In the genomic region with DNA sequence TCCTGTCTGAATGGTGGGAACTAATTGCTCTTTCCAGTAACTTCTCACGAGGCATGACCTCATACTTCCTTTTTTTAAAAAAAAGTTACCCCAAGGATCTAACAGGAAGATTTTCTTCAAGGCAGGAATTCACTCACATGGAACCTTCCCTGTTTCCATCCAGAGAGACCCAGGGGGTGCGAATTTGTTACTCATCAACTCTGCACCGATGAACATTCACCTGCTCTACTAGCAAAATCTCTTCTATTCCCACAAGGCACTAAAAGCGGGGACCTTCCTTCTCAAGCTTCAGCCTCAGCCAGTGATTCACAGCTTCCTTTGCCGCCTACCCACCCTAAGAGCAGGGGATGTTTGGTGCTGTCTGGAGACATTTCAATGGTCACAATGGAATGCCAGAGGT, we compare ENCODE assay signal across 34 mouse cellular contexts. TPM values are rescaled to one million over a fixed set of nuclear protein-coding genes. Genes with fewer than 3 reads are reported as not detected.
DNase-seq lines count a peak whose midpoint lies in the region; ATAC-seq and TF ChIP-seq lines count a peak whose summit lies in the region.
"Had no signal": no experiment of that assay in that cellular context is flagged by ENCODE, and none has a peak within 500 bp of the region (broad histone marks: within the 10 kb centered on the region; RNA-seq: fewer than 3 reads in every experiment).

No protein-coding gene starts in this region.

- no peak overlapping the region for H3K4me3 ChIP-seq in midbrain, embryonic 11.5 days (ENCODE audit: low read depth, low read length)
- H3K4me3 ChIP-seq in midbrain, embryonic 10.5 days: no peak overlapping the region
- no peak overlapping the region for H3K4me3 ChIP-seq in myocyte
- no peak overlapping the region for H3K4me3 ChIP-seq in forebrain, embryonic 11.5 days (ENCODE audit: low read depth, low read length)
- H3K4me3 ChIP-seq: embryonic facial prominence, embryonic 13.5 days; forebrain, embryonic 12.5 days; hindbrain, embryonic 13.5 days; layer of hippocampus, adult 2 months; limb, embryonic 13.5 days; liver, embryonic 13.5 days; neural tube, embryonic 12.5 days had no signal

- WGBS in midbrain, embryonic 11.5 days: 89% methylated on average over 5 of the region's 5 CpGs
- WGBS in midbrain, embryonic 10.5 days: 86% methylated on average over 5 of the region's 5 CpGs
- 82% methylated on average over 5 of the region's 5 CpGs for WGBS in forebrain, embryonic 11.5 days

- peaks cover 13% of the 10 kb centered on the region for H3K27me3 ChIP-seq in midbrain, embryonic 11.5 days (ENCODE audit: control insufficient read depth, insufficient read depth, low read length)
- peaks cover 56% of the 10 kb centered on the region for H3K27me3 ChIP-seq in midbrain, embryonic 10.5 days (ENCODE audit: low read depth, poor library complexity, severe bottlenecking)
- no peaks in the 10 kb centered on the region for H3K27me3 ChIP-seq in myocyte (ENCODE audit: control insufficient read depth, insufficient read depth, insufficient read length)
- peaks cover 5% of the 10 kb centered on the region; the same call in 1 of the 2 replicates for H3K27me3 ChIP-seq in forebrain, embryonic 11.5 days (ENCODE audit: control insufficient read depth, insufficient read depth, low read length)
- H3K27me3 ChIP-seq: neural tube, embryonic 12.5 days had no signal

- no peaks in the 10 kb centered on the region for H3K79me2 ChIP-seq in myocyte (ENCODE audit: control insufficient read depth, insufficient read depth)

- no peak overlapping the region for H3K4me2 ChIP-seq in midbrain, embryonic 11.5 days
- H3K4me2 ChIP-seq in myocyte (ENCODE audit: low read depth): peak overlapping the region; percentile 12
- H3K4me2 ChIP-seq in forebrain, embryonic 11.5 days (ENCODE audit: low read depth, low read length, severe bottlenecking): no peak overlapping the region
- H3K4me2 ChIP-seq: embryonic facial prominence, embryonic 13.5 days; forebrain, embryonic 12.5 days; hindbrain, embryonic 13.5 days; limb, embryonic 13.5 days; liver, embryonic 13.5 days; neural tube, embryonic 12.5 days had no signal

- H3K9me3 ChIP-seq in midbrain, embryonic 11.5 days (ENCODE audit: control insufficient read depth, low read length): no peaks in the 10 kb centered on the region
- H3K9me3 ChIP-seq in midbrain, embryonic 10.5 days (replicated peaks): no peaks in the 10 kb centered on the region
- no peaks in the 10 kb centered on the region for H3K9me3 ChIP-seq in forebrain, embryonic 11.5 days (ENCODE audit: control insufficient read depth, low read length)
- H3K9me3 ChIP-seq: hindbrain, embryonic 13.5 days; liver, embryonic 13.5 days had no signal

- peak; percentile 26 for DNase-seq in midbrain, embryonic 11.5 days (ENCODE audit: low spot score, missing footprints)
- no peak for DNase-seq in midbrain, embryonic 10.5 days (ENCODE audit: low spot score)
- peak; percentile 93 for DNase-seq in kidney, adult 9 months
- DNase-seq in kidney, postnatal 10 days: peak; percentile 62
- DNase-seq in urinary bladder, postnatal 14 days (ENCODE audit: low spot score): no peak
- no peak for DNase-seq in adrenal gland, adult 18-20 months (ENCODE audit: low spot score in 2 of 2)
- no peak for DNase-seq in forebrain, embryonic 11.5 days (ENCODE audit: low spot score)
- DNase-seq: adrenal gland, adult 8-10 months; cerebellum, adult 8-10 months; cerebellum, postnatal 25 days; embryo, embryonic 11 days; forebrain, postnatal 0 days; gastrocnemius, postnatal 10 days; heart, postnatal 36 days; liver, embryonic 13.5 days; lung, postnatal 14 days; right cerebral cortex, adult 18-20 months; spleen, adult 18-20 months; thymus, postnatal 14 days had no signal

- H3K9ac ChIP-seq in midbrain, embryonic 11.5 days (ENCODE audit: low read length): no peak overlapping the region
- no peak overlapping the region for H3K9ac ChIP-seq in forebrain, embryonic 11.5 days (ENCODE audit: low read length)
- H3K9ac ChIP-seq: embryonic facial prominence, embryonic 13.5 days; forebrain, embryonic 12.5 days; forebrain, postnatal 0 days; hindbrain, embryonic 13.5 days; limb, embryonic 13.5 days; liver, embryonic 13.5 days; neural tube, embryonic 12.5 days had no signal

- H3K27ac ChIP-seq in midbrain, embryonic 11.5 days (ENCODE audit: low read depth, low read length): no peak overlapping the region
- no peak overlapping the region for H3K27ac ChIP-seq in midbrain, embryonic 10.5 days (replicated peaks)
- no peak overlapping the region for H3K27ac ChIP-seq in forebrain, embryonic 11.5 days (ENCODE audit: low read depth, low read length)
- H3K27ac ChIP-seq: embryonic facial prominence, embryonic 13.5 days; forebrain, embryonic 12.5 days; hindbrain, embryonic 13.5 days; layer of hippocampus, adult 2 months; limb, embryonic 13.5 days; liver, embryonic 13.5 days; neural tube, embryonic 12.5 days had no signal

- H3K36me3 ChIP-seq in midbrain, embryonic 11.5 days (ENCODE audit: control insufficient read depth, insufficient read depth, low read length): no peaks in the 10 kb centered on the region
- H3K36me3 ChIP-seq in midbrain, embryonic 10.5 days: no peaks in the 10 kb centered on the region
- H3K36me3 ChIP-seq in myocyte (ENCODE audit: control insufficient read depth, insufficient read depth): no peaks in the 10 kb centered on the region
- H3K36me3 ChIP-seq in forebrain, embryonic 11.5 days (ENCODE audit: control insufficient read depth, insufficient read depth, low read length): no peaks in the 10 kb centered on the region
- H3K36me3 ChIP-seq: embryonic facial prominence, embryonic 13.5 days; forebrain, embryonic 12.5 days; hindbrain, embryonic 13.5 days; limb, embryonic 13.5 days; liver, embryonic 13.5 days; neural tube, embryonic 12.5 days had no signal

- ATAC-seq in midbrain, embryonic 11.5 days (ENCODE audit: low FRiP score): no peak
- no peak for ATAC-seq in forebrain, embryonic 11.5 days (replicated peaks; ENCODE audit: low FRiP score)
- ATAC-seq: activated CD4-positive, CD25-positive, alpha-beta regulatory T cell, adult 4 months; forebrain, postnatal 0 days; intestine, embryonic 16.5 days; midbrain, embryonic 16.5 days had no signal

- TF ChIP-seq POLR2A in myocyte (IDR thresholded peaks at IDR 0.05; ENCODE audit: insufficient read length, low read depth): no peak

- no peak overlapping the region for H3ac ChIP-seq in myocyte (ENCODE audit: control insufficient read depth, insufficient read length)

- peaks cover 3% of the 10 kb centered on the region; the same call in 1 of the 2 replicates for H3K4me1 ChIP-seq in midbrain, embryonic 11.5 days (ENCODE audit: control insufficient read depth, insufficient read depth, low read length)
- H3K4me1 ChIP-seq in midbrain, embryonic 10.5 days: peaks cover 12% of the 10 kb centered on the region
- H3K4me1 ChIP-seq in forebrain, embryonic 11.5 days (replicated peaks; ENCODE audit: control insufficient read depth, insufficient read depth, low read length): no peaks in the 10 kb centered on the region

TF ChIP-seq in myocyte, 11 proteins besides CTCF, POLR2A, EP300 and RAD21:
- TF ChIP-seq MYOD1 (IDR thresholded peaks at IDR 0.05; ENCODE audit: control insufficient read depth in 1 of 3, insufficient read length in 2 of 3, low read depth in 2 of 3): no peak
- TF ChIP-seq TCF3 (IDR thresholded peaks at IDR 0.05; ENCODE audit: insufficient read length, low read depth): no peak
- TF ChIP-seq CEBPB (IDR thresholded peaks at IDR 0.05; ENCODE audit: insufficient read depth, poor library complexity, severe bottlenecking): no peak
- TF ChIP-seq USF1 (IDR thresholded peaks at IDR 0.05; ENCODE audit: low read depth): no peak
- no peak for TF ChIP-seq SRF (IDR thresholded peaks at IDR 0.05; ENCODE audit: control insufficient read depth, insufficient read length, low read depth)
- TF ChIP-seq MAX (IDR thresholded peaks at IDR 0.05; ENCODE audit: low read depth): no peak
- no peak for TF ChIP-seq POLR2AphosphoS2 (IDR thresholded peaks at IDR 0.05; ENCODE audit: insufficient read length, low read depth)
- no peak for TF ChIP-seq TCF12 (IDR thresholded peaks at IDR 0.05; ENCODE audit: insufficient read depth, poor library complexity, severe bottlenecking)
- TF ChIP-seq E2F4 (IDR thresholded peaks at IDR 0.05; ENCODE audit: insufficient read depth): no peak
- TF ChIP-seq REST (IDR thresholded peaks at IDR 0.05; ENCODE audit: insufficient read depth, insufficient read length): no peak
- TF ChIP-seq MYOG (IDR thresholded peaks at IDR 0.05; ENCODE audit: control insufficient read depth in 1 of 3, insufficient read depth in 1 of 3, insufficient read length in 2 of 3, low read depth in 2 of 3): no peak

RNA-seq across cellular contexts. Expression of a gene that starts 45.5 kb away (rescaled TPM):
- polyA plus RNA-seq in midbrain, embryonic 11.5 days (2014; fragmentation: Nextera tagmentation; extraction: Ambion mirVana): not detected in 2 replicates
- 0.15 TPM in 1 of 2 replicates, not detected in the other for polyA plus RNA-seq in midbrain, embryonic 10.5 days (2016; fragmentation: Nextera tagmentation; extraction: Ambion mirVana)
- not detected for polyA plus RNA-seq in myocyte (2012; fragmentation: generic; extraction: Trizol)
- not detected for total RNA-seq in adrenal gland, adult 18-20 months (2021)
- not detected in 2 replicates for polyA plus RNA-seq in forebrain, embryonic 11.5 days (2014; fragmentation: Nextera tagmentation; extraction: Ambion mirVana)
- total RNA-seq: adrenal gland, adult 8-10 months; adrenal gland, postnatal 4 days; forebrain, postnatal 0 days; gastrocnemius, postnatal 10 days; heart, postnatal 36 days; layer of hippocampus, adult 2 months; layer of hippocampus, postnatal 14 days; left cerebral cortex, adult 8-10 months; left cerebral cortex, postnatal 36 days had no signal
- polyA plus RNA-seq: activated CD4-positive, CD25-positive, alpha-beta regulatory T cell, adult 4 months; embryonic facial prominence, embryonic 13.5 days; forebrain, embryonic 12.5 days; forebrain, postnatal 0 days; intestine, embryonic 16.5 days; midbrain, embryonic 16.5 days; stomach, embryonic 16.5 days had no signal

RNA-seq across cellular contexts. Expression of a gene that starts 53.4 kb away (rescaled TPM):
- 1.2 and 1.3 TPM in 2 replicates for polyA plus RNA-seq in midbrain, embryonic 11.5 days (2014; fragmentation: Nextera tagmentation; extraction: Ambion mirVana)
- 1.4 and 1.8 TPM in 2 replicates for polyA plus RNA-seq in midbrain, embryonic 10.5 days (2016; fragmentation: Nextera tagmentation; extraction: Ambion mirVana)
- polyA plus RNA-seq in myocyte (2012; fragmentation: generic; extraction: Trizol): 0.02 TPM
- total RNA-seq in adrenal gland, adult 18-20 months (2021): 1 to 10 TPM; 7.6 to 8.8 TPM
- 2.6 and 3.9 TPM in 2 replicates for polyA plus RNA-seq in forebrain, embryonic 11.5 days (2014; fragmentation: Nextera tagmentation; extraction: Ambion mirVana)

Comparison
In these comparisons a context has a peak if more than half of its experiments do, and no peak if none do; other contexts are left out.
1. DNase-seq: peak in midbrain, embryonic 11.5 days (single experiment), kidney, adult 9 months (single experiment) and kidney, postnatal 10 days (single experiment); none in midbrain, embryonic 10.5 days (single experiment), urinary bladder, postnatal 14 days (single experiment), adrenal gland, adult 18-20 months (0 of 2) and forebrain, embryonic 11.5 days (single experiment).